Mouse (Mus musculus) midbrain, embryonic 16.5 days (tissue): ENCODE results near the gene Rbms2. TPM values are rescaled to one million over a fixed set of nuclear protein-coding genes. Genes with fewer than 3 reads are reported as not detected.
A peak's percentile ranks its signal among the peaks of the same experiment; 100 is the strongest.

Experiments
- ATAC-seq: fragments of 200-750 bp; cut with Nextera tagmentation; 2 replicates; pipeline ENCODE4 v1.8.0; 2017; ENCODE audit warnings: moderate TSS enrichment
- H3K27ac ChIP-seq: fragments of 300-500 bp; sonication (generic); 2 replicates; pipeline ENCODE4 v1.5.1; 2014; ENCODE audit warnings: mild to moderate bottlenecking, low read length, mixed read lengths
- H3K27me3 ChIP-seq: fragments of 300-500 bp; sonication (generic); 2 replicates; pipeline ENCODE4 v1.6.1; 2014; ENCODE audit warnings: low read depth, low read length, mixed read lengths; ENCODE audit not compliant: control insufficient read depth, insufficient read depth
- H3K36me3 ChIP-seq: fragments of 300-500 bp; sonication (generic); 2 replicates; pipeline ENCODE4 v1.6.1; 2014; ENCODE audit warnings: mild to moderate bottlenecking, low read length, moderate library complexity, mixed read lengths; ENCODE audit not compliant: control insufficient read depth, insufficient read depth
- H3K4me1 ChIP-seq: fragments of 300-500 bp; sonication (generic); 2 replicates; pipeline ENCODE4 v1.6.1; 2014; ENCODE audit warnings: mild to moderate bottlenecking, low read length, mixed read lengths; ENCODE audit not compliant: control insufficient read depth, insufficient read depth
- H3K4me2 ChIP-seq: fragments of 300-500 bp; sonication (generic); 2 replicates; pipeline ENCODE4 v1.6.1; 2014; ENCODE audit warnings: mild to moderate bottlenecking, low read length, mixed read lengths
- H3K4me3 ChIP-seq: fragments of 300-500 bp; sonication (generic); 2 replicates; pipeline ENCODE4 v1.5.1; 2014; ENCODE audit warnings: low read depth, mild to moderate bottlenecking, low read length, moderate library complexity, mixed read lengths
- H3K9ac ChIP-seq: fragments of 300-500 bp; sonication (generic); 2 replicates; pipeline ENCODE4 v1.6.1; 2014; ENCODE audit warnings: low read depth, low read length, mixed read lengths
- H3K9me3 ChIP-seq: fragments of 300-500 bp; sonication (generic); replicated peaks from 2 replicates; pipeline ENCODE4 v1.6.1; 2014; ENCODE audit warnings: mild to moderate bottlenecking, low read length, mixed read lengths; ENCODE audit not compliant: control insufficient read depth, poor library complexity, severe bottlenecking
- whole genome bisulfite sequencing: fragments of 180-500 bp; shearing (Covaris S2); extraction: QIAGEN DNeasy Blood & Tissue Kit; methylation state at CpG from one replicate; pipeline ENCODE4 v1.1.7; 2014; 5-methylcytosine and 5-hydroxymethylcytosine counted together
- polyA plus RNA-seq: library from polyadenylated mRNA; unstranded; fragments of >200 nt; fragmentation: Nextera tagmentation; extraction: Ambion mirVana; gene quantifications from 2 replicates; pipeline ENCODE4 v1.2.1, GENCODE M21; 2015

The Rbms2 gene
- polyA plus RNA-seq, 1 experiment from 2014 or later = 7.8 TPM

- no peak; the same call in 1 of the 2 replicates for ATAC-seq
- H3K36me3 ChIP-seq = no peaks in the 10 kb centered on the region
Observed at GRCm38 (mm10) chr10:128097587-128097971, 82.5 kb downstream of the Rbms2 start.

DNA sequence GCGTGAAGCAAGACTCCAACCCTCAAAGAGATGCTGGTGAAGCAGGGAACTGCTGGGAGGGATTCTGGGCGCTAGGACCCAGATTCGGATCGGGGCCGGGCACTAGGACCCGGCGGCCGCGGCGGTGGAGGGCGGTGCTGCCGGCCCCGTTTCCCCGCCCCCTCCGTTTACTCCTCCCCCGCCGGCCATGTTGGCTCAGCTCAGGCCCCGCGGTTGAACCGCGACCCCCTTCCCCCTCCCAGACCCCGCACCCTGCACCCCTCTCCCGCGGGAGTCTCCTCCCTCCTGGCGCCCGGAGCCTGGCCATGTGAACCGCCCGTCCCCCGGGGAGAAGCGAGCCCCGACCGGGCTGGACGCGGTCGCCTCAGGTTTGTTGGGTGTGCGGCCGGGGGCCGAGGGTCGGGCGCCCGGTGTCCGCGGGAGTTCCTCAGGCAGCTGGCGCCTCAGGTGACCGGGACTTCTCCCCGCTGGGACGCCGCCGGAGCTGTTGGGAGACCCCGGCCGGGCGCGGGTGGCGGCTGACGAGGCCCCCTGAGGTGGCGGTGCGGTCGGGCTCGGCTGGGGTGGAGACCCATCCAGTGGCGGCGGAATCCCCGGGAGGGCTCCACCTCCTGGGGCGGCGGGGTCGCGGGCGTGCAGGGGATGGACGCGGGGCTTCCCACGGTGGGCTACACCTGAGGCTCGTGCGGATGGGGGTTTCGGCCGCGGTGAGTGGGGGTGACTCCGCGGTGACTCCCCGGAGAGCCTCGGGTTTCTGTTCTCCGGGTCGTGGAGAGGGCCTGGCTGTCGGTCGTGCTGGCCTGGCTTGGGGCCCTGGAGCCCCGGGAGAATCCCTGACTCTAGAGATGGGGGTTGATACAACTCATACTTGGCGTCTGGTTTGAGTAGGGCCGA is 83.2 kb downstream of the Rbms2 start:
- ATAC-seq = peak; percentile 84
- H3K4me1 ChIP-seq = peaks cover 29% of the 10 kb centered on the region
- H3K36me3 ChIP-seq = no peaks in the 10 kb centered on the region
- peak overlapping the region; percentile 91 for H3K9ac ChIP-seq
- under 1% methylated on average over 73 of the region's 86 CpGs for whole genome bisulfite sequencing
- H3K9me3 ChIP-seq = no peaks in the 10 kb centered on the region
- peak overlapping the region; percentile 86 for H3K27ac ChIP-seq
- no peaks in the 10 kb centered on the region for H3K27me3 ChIP-seq
- H3K4me2 ChIP-seq = peak overlapping the region; percentile 68
- peak overlapping the region; percentile 97 for H3K4me3 ChIP-seq

More at GRCm38 (mm10) chr10:128097587-128097971, 82.5 kb downstream of the Rbms2 start:
- H3K27ac ChIP-seq = peak overlapping the region; percentile 86
- H3K4me2 ChIP-seq = peak overlapping the region; percentile 68
- peak overlapping the region; percentile 97 for H3K4me3 ChIP-seq
- no peaks in the 10 kb centered on the region for H3K27me3 ChIP-seq
- WGBS = 0% methylated on average over 13 of the region's 13 CpGs
- peak overlapping the region; percentile 91 for H3K9ac ChIP-seq
- H3K4me1 ChIP-seq = peaks cover 25% of the 10 kb centered on the region
- no peaks in the 10 kb centered on the region for H3K9me3 ChIP-seq

GRCm38 (mm10) chr10:128096313-128096692 is 83.8 kb downstream of the Rbms2 start:
- Histone ChIP-seq H3K9me3 (no peaks in the 10 kb centered on the region), H3K27ac (no peak overlapping the region), H3K4me2 (no peak overlapping the region), H3K4me1 (peaks cover 36% of the 10 kb centered on the region), H3K4me3 (peak overlapping the region; percentile 97; the same call in 1 of the 2 replicates), H3K27me3 (no peaks in the 10 kb centered on the region), H3K36me3 (no peaks in the 10 kb centered on the region), H3K9ac (no peak overlapping the region)
- 20% methylated on average over 4 of the region's 4 CpGs for WGBS
- no peak for ATAC-seq

- H3K4me1 ChIP-seq = peaks cover 42% of the 10 kb centered on the region
- no peaks in the 10 kb centered on the region for H3K36me3 ChIP-seq
- no peak overlapping the region for H3K4me3 ChIP-seq
Observed at GRCm38 (mm10) chr10:128095003-128095636, 85.0 kb downstream of the Rbms2 start.

GRCm38 (mm10) chr10:128094340-128094968 is 85.6 kb downstream of the Rbms2 start:
- Histone ChIP-seq H3K4me1 (peaks cover 42% of the 10 kb centered on the region), H3K9ac (0 out of 2 replicates have a peak overlapping the region, but pooled peaks have one; percentile 5), H3K9me3 (no peaks in the 10 kb centered on the region), H3K4me2 (peak overlapping the region; percentile 85), H3K4me3 (peak overlapping the region; percentile 12; the same call in 1 of the 2 replicates), H3K27ac (no peak overlapping the region), H3K27me3 (no peaks in the 10 kb centered on the region), H3K36me3 (peaks cover 6% of the 10 kb centered on the region; the same call in 1 of the 2 replicates)
- 9% methylated on average over 19 of the region's 19 CpGs for WGBS
- 0 out of 2 replicates have a peak, but pooled peaks have one; percentile 22 for ATAC-seq

More at GRCm38 (mm10) chr10:128095003-128095636, 85.0 kb downstream of the Rbms2 start:
- no peak overlapping the region for H3K4me2 ChIP-seq
- no peaks in the 10 kb centered on the region for H3K9me3 ChIP-seq
- H3K27me3 ChIP-seq = no peaks in the 10 kb centered on the region
- 20% methylated on average over 9 of the region's 9 CpGs for WGBS
- no peak overlapping the region for H3K27ac ChIP-seq
- H3K9ac ChIP-seq = no peak overlapping the region
- ATAC-seq = no peak

DNA sequence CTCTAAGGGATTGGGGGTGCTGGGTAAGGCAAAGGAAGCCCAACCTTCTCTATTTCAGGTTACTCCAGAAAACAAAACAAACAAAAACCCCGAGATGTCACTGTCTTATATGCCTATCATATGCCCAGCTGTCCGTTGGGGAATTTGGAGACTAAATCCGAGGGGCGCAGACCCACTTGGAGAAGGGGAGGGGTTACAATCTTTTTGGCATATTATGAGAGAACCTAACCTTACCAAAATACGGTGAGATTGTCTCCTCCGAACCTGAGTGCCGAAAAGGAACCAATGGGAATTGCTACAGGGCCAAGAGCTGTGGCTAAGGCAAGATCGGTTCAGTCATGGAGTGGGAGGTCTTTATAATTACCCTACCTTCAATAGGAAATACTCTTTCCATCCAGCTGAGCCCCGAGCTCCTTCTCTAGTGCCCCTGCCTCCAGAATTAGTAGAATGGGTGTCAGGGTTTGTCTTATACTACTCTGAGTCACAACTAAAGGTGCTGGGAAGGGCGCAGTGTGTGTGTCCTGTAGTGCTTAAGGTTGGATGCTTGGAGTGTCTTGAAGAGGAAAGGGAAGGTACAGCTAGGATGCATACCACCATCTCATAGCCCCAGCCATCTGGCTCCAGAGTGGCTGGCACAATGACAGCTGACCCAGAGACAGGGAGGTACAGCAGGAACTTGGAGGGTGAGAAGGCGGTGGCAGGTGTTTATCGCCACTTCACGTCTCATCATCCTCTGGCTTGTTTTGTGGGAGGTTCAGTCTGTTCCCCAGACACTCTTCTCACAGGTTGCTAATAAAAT is 86.4 kb downstream of the Rbms2 start:
- Histone ChIP-seq H3K27ac (peak overlapping the region; percentile 84; the same call in 1 of the 2 replicates), H3K9ac (peak overlapping the region; percentile 84), H3K9me3 (no peaks in the 10 kb centered on the region), H3K27me3 (no peaks in the 10 kb centered on the region), H3K4me3 (peak overlapping the region; percentile 72), H3K36me3 (peaks cover 12% of the 10 kb centered on the region; the same call in 1 of the 2 replicates), H3K4me2 (peak overlapping the region; percentile 85), H3K4me1 (peaks cover 41% of the 10 kb centered on the region)
- ATAC-seq = no peak
- 20% methylated on average over 13 of the region's 13 CpGs for whole genome bisulfite sequencing

DNA sequence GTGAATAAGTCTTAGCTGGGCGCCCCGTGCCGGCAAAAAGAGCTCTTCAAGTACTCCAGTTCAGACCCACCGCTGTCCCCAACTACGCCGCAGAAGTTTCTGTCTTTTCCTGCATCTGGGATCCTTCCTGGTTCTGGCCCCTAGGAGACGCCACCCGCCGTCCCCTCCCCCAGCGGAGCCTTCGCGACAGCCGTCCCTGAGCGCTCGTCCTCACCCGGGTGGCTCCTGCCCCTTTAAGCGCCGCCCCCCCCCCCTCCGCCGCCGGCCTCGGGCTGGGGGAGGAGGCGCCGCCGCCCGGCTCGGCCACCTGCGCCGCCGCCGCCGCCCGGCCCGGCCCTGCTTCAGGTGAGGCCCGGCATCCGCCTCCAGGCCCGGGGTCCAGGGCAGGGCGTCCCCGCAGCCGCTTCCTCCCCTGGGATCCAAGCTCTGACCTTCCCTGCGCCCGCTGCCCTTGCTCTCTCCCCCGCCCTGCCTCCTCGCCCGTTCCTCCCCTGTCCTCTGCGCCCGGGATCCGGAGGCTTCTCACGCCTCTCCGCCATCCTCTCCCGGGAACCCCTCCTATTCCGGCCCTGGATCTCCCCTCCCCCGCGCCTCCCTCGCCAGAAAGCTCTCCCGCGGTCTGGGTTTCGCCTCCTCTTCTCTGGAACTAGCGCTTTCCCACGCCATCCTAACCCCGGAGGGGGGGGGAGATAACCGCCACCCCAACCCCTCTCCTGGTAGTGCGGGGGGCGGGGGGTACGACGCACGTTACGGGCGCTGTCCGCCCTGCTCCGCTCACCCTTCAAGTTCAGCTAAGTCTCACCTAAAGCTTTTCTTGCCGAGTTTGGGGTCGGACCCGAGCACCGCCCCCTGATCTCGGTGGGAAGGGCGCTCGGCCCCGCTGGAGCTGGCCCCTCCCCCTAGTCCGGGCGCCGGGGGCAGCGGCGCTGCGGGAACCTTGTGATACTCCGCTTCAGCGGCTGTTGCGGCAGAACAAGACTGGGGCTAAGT is 87.3 kb downstream of the Rbms2 start:
- H3K27me3 ChIP-seq = no peaks in the 10 kb centered on the region
- peak overlapping the region; percentile 84 for H3K27ac ChIP-seq
- no peaks in the 10 kb centered on the region for H3K9me3 ChIP-seq
- peak overlapping the region; percentile 85 for H3K4me2 ChIP-seq
- peaks cover 32% of the 10 kb centered on the region for H3K4me1 ChIP-seq
- peak overlapping the region; percentile 72 for H3K4me3 ChIP-seq
- peaks cover 19% of the 10 kb centered on the region for H3K36me3 ChIP-seq
- peak; percentile 43 for ATAC-seq
- H3K9ac ChIP-seq = peak overlapping the region; percentile 84
- under 1% methylated on average over 56 of the region's 88 CpGs for WGBS
